Mouse (Mus musculus): ENCODE results near the gene Noc4l.

DNA sequence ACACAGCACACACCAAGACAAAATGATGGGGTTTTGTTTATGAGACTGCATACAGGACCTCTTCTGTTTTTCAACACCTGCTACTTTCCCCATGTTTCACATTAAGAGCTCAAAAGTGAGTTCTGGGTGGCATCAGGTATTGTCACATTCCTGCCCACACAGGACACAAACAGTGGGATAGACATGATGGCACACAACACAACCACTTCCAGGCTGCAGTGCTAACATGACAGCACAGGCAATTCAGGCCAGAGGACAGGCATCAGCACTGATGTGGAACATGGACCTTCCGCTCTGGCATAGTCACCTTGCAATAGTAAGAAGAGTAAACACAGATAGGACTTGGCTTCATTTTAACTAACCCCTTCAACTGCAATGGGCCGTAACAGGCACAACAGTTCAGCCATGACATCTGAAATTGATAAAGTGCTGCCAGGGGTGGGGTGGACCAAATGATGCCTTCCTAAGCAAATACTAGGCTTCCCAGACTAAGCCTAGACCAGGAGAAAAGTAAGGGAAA, 11.6 kb upstream of the Noc4l start:
- TF ChIP-seq CTCF (conservative IDR thresholded peaks at IDR 0.05; ENCODE audit: low read length) (no peak), POU5F1 (IDR thresholded peaks at IDR 0.05; ENCODE audit: borderline replicate concordance, low read length) (no peak)

Data from E14TG2a.4 (cell line).